Mouse (Mus musculus) olfactory bulb, adult 2 months (tissue): Measurements from ENCODE around the gene Moap1.

ENCODE experiments used
- CTCF ChIP-seq: fragments of 200-500 bp; IDR thresholded peaks from 2 replicates; pipeline ENCODE4 v1.5.1; 2012; ENCODE audit warnings: low read depth, mild to moderate bottlenecking, low read length, moderate library complexity; ENCODE audit not compliant: insufficient read depth
- POLR2A ChIP-seq: fragments of 200-500 bp; IDR thresholded peaks from 2 replicates; pipeline ENCODE4 v1.6.1; 2012; ENCODE audit warnings: mild to moderate bottlenecking, low read depth, low read length, moderate library complexity; ENCODE audit not compliant: insufficient read depth

DNA sequence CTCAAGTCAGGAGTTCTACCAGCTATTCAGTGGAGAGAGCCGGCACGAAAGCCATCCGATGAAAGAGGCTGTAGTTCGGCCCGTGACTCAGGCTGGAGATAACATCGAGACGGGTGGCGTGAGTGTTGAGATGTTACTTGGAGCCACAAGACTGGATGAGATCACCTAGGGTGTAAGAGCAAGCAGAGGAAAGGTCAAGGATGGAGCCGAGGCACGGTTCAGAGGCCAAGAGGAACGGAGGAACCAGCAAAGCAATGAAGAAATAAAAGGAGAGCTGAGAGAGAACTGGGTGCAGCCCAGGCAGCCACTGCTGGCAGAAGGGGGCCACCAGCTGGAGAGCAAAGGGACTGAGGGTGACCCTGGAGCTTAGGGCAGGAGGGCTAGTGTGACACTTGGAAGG is 35.2 kb downstream of the Moap1 start:
- TF ChIP-seq CTCF (no peak), POLR2A (no peak)
